Mouse (Mus musculus) left cerebral cortex, adult 2 months (tissue): Measurements from ENCODE around the gene Cacna1c. TPM values are rescaled to one million over a fixed set of nuclear protein-coding genes. Genes with fewer than 3 reads are reported as not detected.

Experiments
- DNase-seq, 2 experiments: peaks; one replicate each; pipeline ENCODE4 v3.0.0; 2021 to 2022; ENCODE audit warnings: low spot score in 2 of 2, mixed read lengths in 1 of 2; ENCODE audit errors: extremely low spot score in 1 of 2
- H3K27ac ChIP-seq: fragments of 200-600 bp; 2 replicates; pipeline ENCODE4 v1.8.1; 2022
- H3K4me3 ChIP-seq: fragments of 200-600 bp; 2 replicates; pipeline ENCODE4 v1.8.1; 2022
- CTCF ChIP-seq: fragments of 200-600 bp; IDR thresholded peaks from 2 replicates; pipeline ENCODE4 v1.8.1; 2022; ENCODE audit warnings: antibody characterized with exemption, mild to moderate bottlenecking, moderate library complexity
- intact Hi-C: fragments of 180-260 bp; cut with DNase I; formaldehyde crosslinking; loops from one replicate; pipeline ENCODE4 v1.15.1; 2025
- long read RNA-seq, 2 experiments: library from polyadenylated mRNA; stranded (forward); transcript quantifications; one replicate each; pipeline ENCODE4 v2.0.0; 2021; ENCODE audit warnings: borderline mapping rate in 2 of 2
- total RNA-seq, 2 experiments: library from RNA; stranded (reverse); gene quantifications; 2 replicates each; pipeline ENCODE4 v1.2.3; 2021

Cacna1c gene
- 10 to 100 TPM; 69.1 to 73.9 TPM for total RNA-seq
- long read RNA-seq, experiment 1, partial matches to known transcripts = 7 of 19 reads
- long read RNA-seq, experiment 1, other reads (novel, unspliced or antisense) = 11 of 19 reads
- long read RNA-seq, experiment 2, partial matches to known transcripts = 5 of 15 reads
- long read RNA-seq, experiment 2, other reads (novel, unspliced or antisense) = 10 of 15 reads

DNA sequence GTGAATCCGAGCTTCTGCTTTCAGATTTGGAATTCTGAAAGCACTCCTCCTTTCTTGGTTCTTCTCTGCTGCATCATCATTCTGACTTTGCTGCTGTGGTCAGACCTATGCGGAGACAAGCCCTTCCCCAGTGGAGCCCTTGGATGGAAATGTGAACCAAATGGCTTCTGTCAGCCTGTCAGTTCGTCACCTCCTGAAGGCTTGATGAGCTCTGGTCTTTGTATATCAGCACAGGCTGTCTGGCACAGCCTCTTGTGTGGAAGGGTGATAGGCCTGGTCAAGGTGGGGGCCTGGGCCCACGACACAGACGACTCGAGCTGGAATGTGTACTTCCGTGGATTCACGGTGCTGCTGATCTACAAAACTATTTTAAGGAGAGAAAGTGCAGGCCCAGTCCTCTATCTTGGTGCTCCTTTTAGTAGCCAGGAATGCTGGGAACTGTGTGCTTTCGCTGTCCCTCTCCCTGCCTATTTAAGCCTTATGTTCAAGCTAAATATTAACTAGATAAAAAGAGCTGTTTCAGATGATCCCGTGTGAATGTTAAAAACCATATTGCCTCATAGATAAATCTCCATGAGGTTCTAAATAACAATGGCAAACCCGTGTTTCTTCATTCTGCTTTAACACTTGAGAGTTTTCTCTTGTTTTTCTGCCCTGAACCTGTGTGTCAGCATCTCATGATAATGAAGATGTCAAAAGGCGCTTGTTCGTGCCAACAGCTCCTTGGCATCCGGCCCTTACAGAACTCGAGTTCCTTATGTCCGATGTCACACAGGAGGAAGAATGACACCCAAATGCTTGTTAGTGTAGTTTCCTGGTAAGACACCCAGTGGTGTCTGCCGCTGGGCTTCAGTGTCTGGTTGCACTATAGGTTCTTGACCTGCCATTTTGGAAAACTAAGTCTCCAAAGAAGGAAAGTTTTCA lies at the start of gene Cacna1c:
Cacna1c (minus strand) TSS at position 37 of the 924 bp plus-strand sequence.
- intact Hi-C loops = loop anchor here (5.0 kb wide), 1 partner anchor 549 kb away; no protein-coding TSS in a partner anchor
- TF ChIP-seq CTCF = no peak
- no peak within 1 kb of the TSS for H3K4me3 ChIP-seq
- H3K27ac ChIP-seq = no peak within 1 kb of the TSS
- DNase-seq = no peak

DNA sequence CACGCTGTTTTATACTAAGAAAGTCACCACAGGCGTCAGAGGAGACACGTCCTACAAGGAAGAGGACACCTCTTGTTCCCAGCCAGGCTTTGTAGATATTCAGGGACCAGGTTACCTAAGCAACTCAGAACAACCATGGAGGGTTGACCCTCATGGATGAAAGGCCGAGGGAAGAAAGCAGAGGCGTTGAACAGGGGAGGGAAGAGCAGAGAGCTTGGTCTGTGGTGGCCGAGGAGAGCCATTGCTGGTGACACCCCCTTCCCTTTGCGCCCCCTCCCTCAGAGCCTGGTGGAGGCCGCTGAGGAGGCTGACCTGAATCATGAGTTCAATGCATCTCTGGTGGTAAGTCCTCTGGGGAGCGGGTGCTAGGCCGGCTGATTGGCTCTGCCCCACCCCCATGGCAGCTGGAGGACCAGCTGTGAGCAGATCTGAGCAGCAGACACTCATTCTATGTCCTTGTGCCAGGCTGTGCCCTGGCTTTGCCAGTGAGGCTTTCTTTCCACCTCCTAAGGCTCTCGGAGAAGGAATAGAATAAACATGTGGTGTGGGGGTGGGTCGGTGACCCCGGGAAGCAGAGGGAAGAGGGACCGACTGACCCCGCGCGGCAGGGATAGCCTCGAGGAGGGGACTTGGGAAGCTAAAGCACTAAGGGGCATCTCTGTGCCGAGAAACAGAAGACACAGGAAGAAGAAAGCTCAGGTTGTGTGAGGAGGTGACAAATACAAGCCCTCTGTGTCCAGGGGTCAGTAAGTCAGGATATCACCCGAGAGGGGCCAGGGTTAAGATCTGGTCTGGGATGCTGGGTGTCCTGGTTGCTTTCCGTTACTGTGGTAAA lies 44.9 kb upstream of the Cacna1c start:
- Histone ChIP-seq H3K4me3 (no peak overlapping the region), H3K27ac (no peak overlapping the region; the same call in 1 of the 2 replicates)
- TF ChIP-seq CTCF = no peak
- intact Hi-C loops = no loop called here
- peak in 1 of 2 experiments; percentile 17 for DNase-seq

DNA sequence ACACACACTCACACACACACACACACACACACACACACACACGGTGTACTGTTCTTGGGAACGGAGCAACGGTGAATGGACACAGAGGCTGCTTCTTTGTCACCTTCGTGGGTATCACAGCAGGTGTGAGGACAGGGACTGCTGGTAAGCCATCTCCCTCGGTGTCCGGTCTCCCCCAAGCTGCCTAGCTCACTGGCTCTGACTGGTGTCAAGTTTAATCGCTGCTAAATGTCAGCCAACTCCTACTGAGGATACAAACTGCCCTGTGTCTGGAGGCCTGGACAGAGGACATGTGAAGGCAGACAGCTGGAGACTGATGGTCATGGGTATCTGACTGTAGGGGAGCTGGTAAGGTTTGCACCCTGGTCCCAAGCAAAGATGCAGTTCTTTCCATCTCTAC lies 44.0 kb upstream of the Cacna1c start:
- H3K4me3 ChIP-seq = no peak overlapping the region
- intact Hi-C loops = no loop called here
- H3K27ac ChIP-seq = no peak overlapping the region
- no peak for DNase-seq
- no peak for TF ChIP-seq CTCF

DNA sequence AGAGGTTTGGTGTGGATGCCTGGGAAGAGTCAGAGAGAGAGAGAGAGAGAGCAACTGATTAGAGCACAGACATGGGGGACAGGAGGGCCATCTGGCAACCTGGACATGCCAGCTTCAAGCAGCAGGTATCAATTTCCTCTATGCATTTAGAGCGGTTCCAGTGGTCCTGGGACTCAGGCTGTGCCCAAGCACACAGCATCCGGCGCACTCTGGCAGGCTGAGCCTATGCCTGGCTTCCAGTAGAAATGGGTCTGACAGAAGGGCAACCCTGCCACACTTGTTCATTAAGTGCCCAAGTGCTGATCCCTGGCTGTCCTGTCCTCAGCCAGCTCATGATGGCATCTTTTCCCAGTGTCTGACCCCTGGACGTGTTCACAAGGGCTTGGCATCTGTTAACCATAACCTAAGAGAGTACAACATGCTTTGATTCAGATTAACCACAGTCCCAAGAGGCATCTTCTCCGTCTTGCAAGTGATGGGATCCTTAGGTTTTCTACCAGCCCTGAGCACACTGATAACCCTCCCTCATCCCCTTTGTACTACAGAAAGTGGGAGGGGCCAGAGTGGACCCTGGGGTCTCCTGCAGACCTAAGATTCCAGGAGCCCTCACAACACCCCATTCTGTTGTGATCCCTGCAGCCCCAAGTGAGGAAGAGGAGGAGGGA lies 43.3 kb upstream of the Cacna1c start:
- Histone ChIP-seq H3K4me3 (no peak overlapping the region), H3K27ac (no peak overlapping the region)
- TF ChIP-seq CTCF = no peak
- no peak for DNase-seq
- intact Hi-C loops = no loop called here

DNA sequence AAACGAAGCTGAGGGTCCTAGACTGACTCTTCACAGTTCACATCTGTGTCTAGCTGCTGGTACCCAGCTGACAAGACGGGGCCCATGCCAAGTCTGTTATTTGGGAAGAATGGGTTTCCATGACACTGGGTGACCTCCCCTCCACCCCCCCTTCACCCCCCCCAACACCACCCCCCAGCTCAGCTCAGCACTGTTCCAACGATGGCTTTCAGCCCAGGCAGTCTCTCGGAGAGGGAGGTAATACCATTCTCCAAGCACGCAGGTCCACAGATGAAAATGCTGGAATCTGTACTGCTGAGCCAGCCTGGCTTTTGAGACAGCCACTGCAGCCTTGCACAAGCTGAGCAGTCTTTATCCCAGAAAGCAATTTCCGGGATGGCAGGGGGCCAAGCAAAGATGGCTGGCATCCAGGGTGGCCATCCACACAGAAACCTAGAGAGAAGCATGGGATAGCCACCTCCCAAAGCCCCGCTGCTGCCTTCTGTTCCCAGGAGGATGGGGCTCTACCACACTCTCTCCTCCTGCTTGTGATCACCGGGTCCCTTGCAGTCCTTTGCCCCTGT lies 41.3 kb upstream of the Cacna1c start:
- Histone ChIP-seq H3K27ac (no peak overlapping the region), H3K4me3 (no peak overlapping the region)
- no peak; the same call in 1 of the 2 replicates for TF ChIP-seq CTCF
- intact Hi-C loops = no loop called here
- DNase-seq = peak; percentile 58 to 70

DNA sequence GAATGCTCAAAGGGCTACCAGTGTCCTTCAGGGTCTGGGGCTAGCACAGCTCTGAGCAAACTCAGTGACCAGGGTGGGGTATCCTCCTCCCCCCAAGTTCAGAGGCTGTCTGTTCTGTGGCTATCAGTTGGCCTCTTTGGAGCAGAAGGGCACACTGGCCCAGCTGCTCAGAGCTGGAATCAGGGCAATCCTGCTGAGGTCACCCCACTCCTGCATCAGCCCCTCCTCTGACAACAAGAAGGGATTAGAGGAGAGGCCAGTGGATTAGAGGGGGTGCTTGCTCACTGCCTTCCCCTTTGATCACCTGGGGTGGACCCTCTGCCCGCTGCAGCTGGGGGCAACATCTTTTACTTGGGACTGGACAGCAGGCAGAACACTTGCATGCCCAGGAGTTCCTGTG lies 40.0 kb upstream of the Cacna1c start, which contains the start of gene Cacna2d4:
Cacna2d4 (plus strand) TSS at position 286 of the 400 bp plus-strand sequence.
- no peak for DNase-seq
- H3K4me3 ChIP-seq = no peak within 1 kb of the TSS
- intact Hi-C loops = no loop called here
- H3K27ac ChIP-seq = no peak within 1 kb of the TSS
- no peak for TF ChIP-seq CTCF

DNA sequence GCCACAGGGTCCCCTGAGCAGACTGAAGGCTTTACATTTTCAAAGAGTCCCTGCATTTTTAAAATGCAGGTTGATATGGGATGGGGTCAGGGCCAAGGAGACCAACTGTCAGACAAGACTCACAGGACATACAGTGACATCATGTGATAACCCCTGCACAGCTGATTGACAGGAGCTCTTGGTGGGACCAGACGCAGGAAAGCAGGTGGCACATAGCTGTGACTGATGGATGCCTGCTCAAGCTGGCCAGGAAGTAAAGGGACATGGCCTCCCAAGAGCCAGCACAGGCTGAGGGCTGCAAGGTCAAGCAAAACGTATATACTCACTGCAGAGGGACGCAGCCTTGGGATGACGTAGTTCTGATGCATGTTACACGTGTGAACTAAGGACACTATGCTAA lies 39.2 kb upstream of the Cacna1c start:
- intact Hi-C loops = no loop called here
- DNase-seq = no peak

DNA sequence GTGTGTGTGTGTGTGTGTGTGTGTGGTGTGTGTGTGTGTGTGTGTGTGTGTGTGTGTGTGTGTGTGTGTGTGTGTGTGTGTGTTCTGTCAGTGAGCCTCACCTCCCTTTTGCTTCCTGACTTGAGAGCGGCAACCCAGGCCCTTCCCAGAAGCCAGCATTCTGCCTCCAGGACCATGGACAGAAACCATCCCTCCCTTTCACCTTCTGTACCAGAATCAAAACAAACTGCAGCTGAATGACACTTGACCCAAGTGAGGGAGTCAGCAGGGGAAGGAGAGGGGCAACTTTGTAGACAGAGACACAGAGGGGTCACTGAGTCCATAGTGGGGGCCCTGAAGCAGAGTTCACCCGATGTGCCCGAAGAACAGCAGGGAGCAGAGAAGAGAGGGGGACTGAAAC lies 36.8 kb upstream of the Cacna1c start:
- Histone ChIP-seq H3K4me3 (no peak overlapping the region), H3K27ac (no peak overlapping the region)
- no peak for TF ChIP-seq CTCF
- no peak for DNase-seq
- intact Hi-C loops = no loop called here

More for the DNA sequence above, 39.2 kb upstream of the Cacna1c start:
- H3K4me3 ChIP-seq = no peak overlapping the region
- TF ChIP-seq CTCF = no peak
- no peak overlapping the region for H3K27ac ChIP-seq

DNA sequence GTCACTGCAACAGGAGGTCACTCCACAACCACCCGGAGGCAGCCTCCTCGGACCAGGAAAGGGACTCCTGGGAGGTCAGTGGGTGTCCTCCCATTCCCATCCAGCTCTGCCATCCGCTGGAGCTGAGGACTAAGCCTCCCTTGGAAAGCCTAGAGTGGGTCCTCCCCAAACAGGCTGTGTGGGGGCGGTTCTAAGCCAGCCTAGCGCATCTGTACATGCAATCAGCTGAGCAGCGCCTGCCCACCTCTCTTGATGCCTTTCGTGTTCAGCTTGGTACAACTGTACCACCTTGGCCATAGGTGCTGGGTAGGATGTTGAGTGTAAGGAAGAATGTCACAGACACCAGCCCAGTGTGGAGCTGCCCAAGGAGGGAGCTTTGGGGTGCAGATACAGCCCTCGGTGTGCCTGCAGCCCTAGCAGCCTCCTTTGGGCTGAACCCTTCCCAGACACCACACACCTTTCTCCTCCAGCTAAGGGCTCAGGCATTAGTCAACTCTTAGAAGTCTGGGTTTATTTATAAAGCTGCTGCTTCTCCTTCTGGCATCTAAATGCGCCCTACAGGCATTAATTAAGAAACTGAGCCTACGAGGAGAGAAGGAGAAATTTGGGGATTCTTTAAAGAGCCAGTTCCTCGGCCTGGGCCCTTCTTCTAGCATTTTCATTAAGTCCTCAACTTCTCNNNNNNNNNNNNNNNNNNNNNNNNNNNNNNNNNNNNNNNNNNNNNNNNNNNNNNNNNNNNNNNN lies 32.8 kb upstream of the Cacna1c start:
- Histone ChIP-seq H3K27ac (no peak overlapping the region), H3K4me3 (no peak overlapping the region)
- peak; percentile 28 to 56 for DNase-seq
- intact Hi-C loops = no loop called here
- TF ChIP-seq CTCF = no peak

DNA sequence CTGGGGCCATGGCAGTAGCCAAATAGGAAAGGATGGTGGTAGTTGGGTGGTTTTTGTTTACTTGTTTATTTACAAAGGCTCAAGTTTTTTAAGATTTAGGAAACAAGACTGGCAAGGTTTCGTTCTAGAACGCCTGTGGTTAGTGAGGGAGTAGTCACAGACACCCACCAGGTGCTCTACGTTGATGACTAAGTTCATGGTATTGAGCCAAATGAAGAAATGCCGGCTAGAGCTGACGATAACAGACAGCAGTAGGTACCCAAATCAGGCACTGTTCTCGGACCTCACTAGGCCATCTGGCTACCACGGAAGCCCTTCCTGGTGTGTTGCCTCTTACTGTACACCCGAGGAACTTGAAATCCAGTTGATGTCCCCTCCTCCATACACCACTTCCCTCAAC lies 30.8 kb upstream of the Cacna1c start:
- Histone ChIP-seq H3K27ac (no peak overlapping the region), H3K4me3 (no peak overlapping the region)
- TF ChIP-seq CTCF = no peak
- intact Hi-C loops = no loop called here
- DNase-seq = no peak

DNA sequence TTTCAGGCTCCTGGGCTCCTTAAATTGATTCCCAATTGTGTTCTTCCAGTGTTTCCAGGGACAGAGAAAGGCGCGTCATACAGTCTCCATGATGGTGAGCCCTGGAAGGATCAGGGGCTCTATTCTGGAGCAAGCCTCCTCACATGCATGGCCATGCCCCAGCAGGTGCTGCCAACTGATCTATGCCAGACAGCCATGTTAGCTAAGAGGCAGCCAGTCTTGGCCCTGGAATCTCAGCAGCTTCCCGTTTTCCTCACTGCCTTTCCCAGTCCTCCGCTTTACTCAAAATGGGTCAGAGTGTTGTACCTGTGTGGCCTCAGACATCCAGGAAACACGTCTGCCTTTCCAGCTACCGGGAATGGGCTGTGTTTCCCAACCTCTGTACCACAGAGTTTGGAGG lies 29.5 kb upstream of the Cacna1c start:
- TF ChIP-seq CTCF = no peak
- H3K27ac ChIP-seq = no peak overlapping the region
- DNase-seq = no peak
- no peak overlapping the region for H3K4me3 ChIP-seq
- intact Hi-C loops = no loop called here
